Mouse (Mus musculus) MEL (cell line): Measurements from ENCODE around the gene Rad51b.

Experiments
- CTCF ChIP-seq, 3 experiments: IDR thresholded peaks in 2 of 3; conservative IDR thresholded peaks in 1 of 3; 2 replicates each; pipeline ENCODE4 v1.5.1; 2011 to 2012; ENCODE audit warnings: low read length in 3 of 3, low read depth in 2 of 3, mild to moderate bottlenecking in 2 of 3, improper control_type of control experiment in 1 of 3, inconsistent platforms in 1 of 3, mixed read lengths in 1 of 3, moderate library complexity in 1 of 3; ENCODE audit not compliant: control insufficient read depth in 1 of 3, insufficient read depth in 1 of 3, poor library complexity in 1 of 3, severe bottlenecking in 1 of 3
- GATA1 ChIP-seq: IDR thresholded peaks from 2 replicates; pipeline ENCODE4 v1.6.1; 2011; ENCODE audit warnings: low read depth, low read length, improper control_type of control experiment
- JUND ChIP-seq: IDR thresholded peaks from 2 replicates; pipeline ENCODE4 v1.6.1; 2011; ENCODE audit warnings: low read depth, mild to moderate bottlenecking, improper control_type of control experiment, low read length
- MAFK ChIP-seq: IDR thresholded peaks from 2 replicates; pipeline ENCODE4 v1.6.1; 2011; ENCODE audit warnings: low read depth, mild to moderate bottlenecking, low read length, improper control_type of control experiment, borderline replicate concordance
- MXI1 ChIP-seq: IDR thresholded peaks from 2 replicates; pipeline ENCODE4 v1.6.1; 2011; ENCODE audit warnings: mild to moderate bottlenecking, low read depth, low read length, improper control_type of control experiment
- MYB ChIP-seq: IDR thresholded peaks from 2 replicates; pipeline ENCODE4 v1.6.1; 2011; ENCODE audit warnings: mild to moderate bottlenecking, low read depth, low read length, improper control_type of control experiment
- SMC3 ChIP-seq: IDR thresholded peaks from 2 replicates; pipeline ENCODE4 v1.6.1; 2011; ENCODE audit warnings: low read depth, low read length, improper control_type of control experiment
- USF1 ChIP-seq: IDR thresholded peaks from 2 replicates; pipeline ENCODE4 v1.6.1; 2014; ENCODE audit warnings: low read depth, mild to moderate bottlenecking, inconsistent platforms, low read length, improper control_type of control experiment, moderate library complexity
- ZNF384 ChIP-seq: IDR thresholded peaks from 2 replicates; pipeline ENCODE4 v1.6.1; 2012; ENCODE audit warnings: low read depth, mild to moderate bottlenecking, inconsistent platforms, low read length, improper control_type of control experiment

DNA sequence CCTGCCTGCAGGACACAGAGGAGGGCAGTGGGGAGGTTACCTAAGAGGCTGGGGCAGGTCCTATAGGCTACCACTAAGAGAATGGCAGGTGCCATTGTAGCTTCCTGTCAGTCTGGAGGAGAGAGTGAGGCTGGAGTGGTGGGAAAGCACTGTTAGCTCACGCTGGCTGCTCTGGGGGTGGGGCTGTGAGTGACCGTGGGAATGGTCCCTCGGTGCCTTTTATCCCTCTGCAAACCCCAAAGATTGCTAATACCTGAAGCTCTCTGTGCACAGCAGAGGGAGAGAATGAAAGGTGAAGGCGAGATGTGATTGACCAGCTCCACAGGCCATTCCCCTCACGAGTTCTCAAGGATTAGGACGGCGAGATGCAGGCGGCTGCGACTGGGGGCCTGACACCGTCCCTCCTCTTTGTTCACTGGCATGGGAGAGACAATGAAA is 510.3 kb downstream of the Rad51b start:
- TF ChIP-seq MYB: no peak
- no peak for TF ChIP-seq GATA1
- no peak for TF ChIP-seq MAFK
- TF ChIP-seq JUND: no peak
- no peak for TF ChIP-seq CTCF (IDR thresholded peaks at IDR 0.05 in 2 of 3, conservative IDR thresholded peaks at IDR 0.05 in 1 of 3; ENCODE audit: control insufficient read depth in 1 of 3, insufficient read depth in 1 of 3, low read depth in 2 of 3, low read length in 3 of 3, poor library complexity in 1 of 3, severe bottlenecking in 1 of 3)
- no peak for TF ChIP-seq SMC3
- TF ChIP-seq MXI1: no peak
- no peak for TF ChIP-seq ZNF384
- no peak for TF ChIP-seq USF1
